Mouse (Mus musculus): Measurements from ENCODE around the gene Klhl23. TPM values are rescaled to one million over a fixed set of nuclear protein-coding genes. Genes with fewer than 3 reads are reported as not detected.
"Not testable (repeated sequence)": the region's sequence is repeated elsewhere in the genome, so short reads cannot be mapped to it uniquely, and the experiment has no call there.

Gene Klhl23
- 40.5 and 48.5 TPM in 2 replicates for polyA plus RNA-seq (2012; rRNA removed)

DNA sequence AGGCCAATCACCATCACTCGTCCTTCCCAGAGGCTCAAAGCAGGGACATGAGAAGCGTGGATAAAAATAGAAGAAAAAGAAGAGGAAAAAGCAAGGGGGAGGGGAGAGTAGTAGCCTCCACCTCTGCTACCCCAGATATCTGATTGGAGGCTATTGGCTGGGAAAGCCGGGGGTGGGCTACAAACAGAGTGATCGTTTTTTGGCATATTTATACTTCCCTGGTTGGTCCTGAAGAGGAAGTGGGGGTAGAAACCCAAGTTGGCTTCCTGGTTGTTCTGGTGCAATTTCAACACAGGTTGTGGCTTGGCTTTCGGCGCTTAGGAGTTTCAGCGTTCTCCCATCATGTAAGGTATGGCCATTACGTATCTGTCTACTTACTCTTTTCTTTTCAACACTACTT, at the start of gene Klhl23:
TSS of gene Klhl23 (plus strand) at position 234 of the 400 bp plus-strand sequence.
- no peak for DNase-seq (ENCODE audit: low spot score)

DNA sequence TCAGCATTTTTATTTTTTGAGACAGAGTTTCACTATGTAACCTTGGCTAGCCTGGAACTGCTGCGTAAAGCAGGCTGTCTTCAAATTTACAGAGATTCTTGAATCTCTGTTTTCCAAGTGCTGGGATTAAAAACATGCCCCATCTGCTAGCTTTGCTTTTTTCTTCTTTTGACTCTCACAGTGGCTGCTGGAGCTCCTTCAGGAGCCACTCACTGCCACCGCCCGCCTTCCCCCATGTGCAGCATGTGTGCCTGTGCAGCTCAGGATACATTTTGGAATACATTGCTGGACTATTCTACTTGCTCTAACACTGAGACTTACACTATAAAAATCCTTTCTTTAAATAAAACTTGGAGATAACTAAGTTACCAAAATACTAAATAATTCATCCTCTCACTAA, 48.4 kb upstream of the Klhl23 start:
- DNase-seq (ENCODE audit: low spot score) = no peak

- no peak for DNase-seq (ENCODE audit: low spot score)
Measured at GRCm38 (mm10) chr2:69777985-69778835, 43.5 kb upstream of the Klhl23 start.

GRCm38 (mm10) chr2:69778836-69779177, 42.9 kb upstream of the Klhl23 start:
- no peak for DNase-seq (ENCODE audit: low spot score)

- no peak for DNase-seq (ENCODE audit: low spot score)
Measured at GRCm38 (mm10) chr2:69788974-69789373, 32.8 kb upstream of the Klhl23 start.

GRCm38 (mm10) chr2:69789429-69790069, 32.2 kb upstream of the Klhl23 start, which contains the start of the genes Ccdc173 and Phospho2:
Gene Ccdc173, minus strand, starts transcription at chr2:69789575.
Gene Phospho2, plus strand, starts transcription at chr2:69789623.
- peak; percentile 94 for DNase-seq (ENCODE audit: low spot score)

DNA sequence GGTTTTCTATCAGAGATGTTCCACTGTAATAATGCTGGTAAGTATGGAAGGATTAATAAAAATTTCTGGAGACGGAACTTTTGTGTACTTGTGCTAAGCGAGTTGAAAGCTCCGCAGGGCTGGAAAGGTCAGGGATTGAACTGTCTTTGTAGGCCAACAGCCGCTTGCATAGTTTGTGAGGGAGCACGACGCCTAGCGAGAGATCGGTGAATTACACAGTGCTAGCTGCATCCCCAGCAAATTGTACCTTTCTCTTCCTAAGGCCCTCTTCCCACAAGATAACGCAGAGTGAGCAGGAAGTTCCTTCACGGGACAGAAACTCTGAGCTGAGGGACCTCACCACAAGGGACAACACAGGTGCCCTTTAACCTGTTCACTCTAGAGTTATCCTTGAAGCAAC, 31.5 kb upstream of the Klhl23 start:
- DNase-seq (ENCODE audit: low spot score) = peak; percentile 61

- DNase-seq (ENCODE audit: low spot score) = no peak
Measured at GRCm38 (mm10) chr2:69790722-69791121, 31.0 kb upstream of the Klhl23 start.

DNA sequence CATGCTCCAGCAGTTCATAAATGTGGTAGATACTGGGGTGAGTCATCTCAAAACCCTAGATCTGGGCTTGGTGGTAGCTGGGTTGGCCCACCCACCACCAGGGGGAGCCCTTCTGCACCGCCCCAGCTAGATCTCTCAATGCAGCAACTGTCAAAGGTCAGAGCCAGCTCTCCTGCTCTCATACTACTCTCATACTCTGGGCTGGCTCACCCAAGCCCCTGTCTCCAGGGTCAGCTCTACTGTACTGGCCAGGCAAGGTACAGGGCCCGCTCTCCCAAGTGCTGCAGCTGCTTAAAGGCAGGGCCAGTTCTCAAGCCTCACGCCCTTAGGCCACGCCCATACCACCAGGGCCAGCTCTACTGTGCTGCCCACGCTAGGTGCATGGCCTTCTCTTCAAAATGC, 18.8 kb upstream of the Klhl23 start:
- DNase-seq (ENCODE audit: low spot score) = peak; percentile 60

GRCm38 (mm10) chr2:69803756-69804155, 18.0 kb upstream of the Klhl23 start:
- DNase-seq (ENCODE audit: low spot score) = no peak

- DNase-seq (ENCODE audit: low spot score) = not testable (repeated sequence)
Measured at GRCm38 (mm10) chr2:69804663-69805062, 17.1 kb upstream of the Klhl23 start.

DNA sequence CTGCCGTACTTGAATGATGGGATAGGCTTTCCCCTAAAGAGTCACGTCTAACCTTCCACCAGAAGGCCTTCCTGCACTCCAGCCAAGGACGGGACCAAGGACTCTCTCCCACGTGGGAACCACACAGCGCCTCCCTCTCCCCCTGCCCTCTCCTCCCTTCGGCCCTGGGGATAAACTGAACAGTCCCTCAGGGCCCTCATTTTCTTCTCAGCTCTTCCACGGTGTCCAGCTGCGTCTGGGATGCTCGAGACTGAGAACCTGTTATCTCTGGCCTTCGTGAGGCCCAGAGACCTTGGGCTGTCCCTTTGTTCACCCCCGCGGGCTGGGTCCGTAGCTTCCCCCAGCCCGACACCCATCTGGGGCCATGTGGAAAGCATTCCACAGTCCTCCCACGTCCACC, 11.6 kb upstream of the Klhl23 start:
- no peak for DNase-seq (ENCODE audit: low spot score)

GRCm38 (mm10) chr2:69811349-69811748, 10.4 kb upstream of the Klhl23 start:
- not testable (repeated sequence) for DNase-seq (ENCODE audit: low spot score)

DNA sequence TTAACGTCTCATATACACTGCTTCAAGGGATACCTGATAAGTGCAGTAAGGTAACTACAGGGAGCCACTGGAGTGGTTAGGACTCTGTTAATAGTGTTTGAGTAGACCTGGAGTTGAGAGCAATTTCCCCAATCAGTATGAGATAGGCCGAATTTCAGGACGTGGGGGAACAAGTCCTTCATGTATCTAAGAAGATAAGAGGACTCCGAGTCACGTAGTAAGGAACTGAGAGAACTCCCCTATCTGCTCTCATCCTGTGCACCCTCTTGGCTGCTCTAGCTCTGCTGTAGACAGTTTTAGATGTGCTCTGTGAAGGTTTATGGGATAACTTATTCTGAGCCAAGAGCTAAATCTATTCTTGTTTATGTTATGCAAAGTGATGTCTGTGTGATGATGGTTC, 5.2 kb upstream of the Klhl23 start:
- no peak for DNase-seq (ENCODE audit: low spot score)

GRCm38 (mm10) chr2:69818350-69819085, 3.2 kb upstream of the Klhl23 start:
- DNase-seq (ENCODE audit: low spot score) = no peak

GRCm38 (mm10) chr2:69820201-69820600, 1.5 kb upstream of the Klhl23 start:
- no peak for DNase-seq (ENCODE audit: low spot score)

GRCm38 (mm10) chr2:69822361-69823128, 801 bp downstream of the Klhl23 start:
- DNase-seq (ENCODE audit: low spot score) = peak; percentile 55

DNA sequence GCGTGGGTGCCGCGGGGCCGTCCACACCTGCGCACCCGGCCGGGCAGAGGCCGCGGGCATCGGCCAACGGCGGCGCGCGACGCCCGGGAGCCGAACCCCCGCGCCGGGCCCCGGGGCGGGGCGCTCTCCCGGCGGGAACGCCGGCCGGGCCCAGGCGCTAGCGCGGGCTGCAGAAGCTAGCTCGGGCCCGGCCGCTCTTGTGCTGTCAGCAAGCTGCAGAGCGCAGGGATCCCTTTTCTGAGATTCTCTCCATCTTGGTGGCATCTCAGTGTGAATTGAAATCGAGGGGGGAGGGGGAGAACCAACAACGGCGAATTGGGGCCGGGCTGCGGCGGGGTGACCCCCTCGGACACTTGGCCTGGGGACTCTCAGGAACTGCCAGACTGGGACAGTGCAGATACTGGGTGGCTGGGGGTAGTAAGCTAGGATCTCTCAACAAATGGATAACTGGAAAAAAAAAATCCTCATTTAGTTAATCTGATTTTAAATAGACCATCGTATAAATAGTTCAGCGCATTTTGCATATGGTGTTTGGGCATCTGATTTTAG, 1.5 kb downstream of the Klhl23 start:
- DNase-seq (ENCODE audit: low spot score) = no peak

DNA sequence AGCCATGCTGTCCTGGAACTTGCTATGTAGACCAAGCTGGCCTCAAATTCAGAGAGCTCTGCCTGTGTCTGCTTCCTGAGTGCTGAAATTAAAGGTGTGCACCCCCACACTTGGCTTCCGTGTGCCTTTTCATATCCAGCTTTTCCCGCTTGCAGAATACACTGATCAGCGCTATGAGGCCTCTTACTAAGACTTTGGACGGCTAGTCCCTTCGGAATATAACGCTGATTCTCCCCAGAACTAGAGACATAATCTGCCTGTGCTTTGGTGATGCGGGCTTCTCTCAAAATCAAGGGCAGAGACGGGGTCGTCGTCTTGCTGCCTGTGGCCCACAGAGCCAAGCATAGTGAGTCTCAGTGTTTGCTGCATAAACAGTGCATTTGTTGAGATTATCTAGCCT, 4.2 kb downstream of the Klhl23 start:
- no peak for DNase-seq (ENCODE audit: low spot score)

GRCm38 (mm10) chr2:69826380-69826779, 4.6 kb downstream of the Klhl23 start:
- DNase-seq (ENCODE audit: low spot score) = no peak

GRCm38 (mm10) chr2:69828031-69828430, 6.3 kb downstream of the Klhl23 start:
- DNase-seq (ENCODE audit: low spot score) = no peak
